Mouse (Mus musculus): ENCODE data around the gene Gm21679.
"Not testable (repeated sequence)": the region's sequence is repeated elsewhere in the genome, so short reads cannot be mapped to it uniquely, and the experiment has no call there.

Gene Gm21679

DNA sequence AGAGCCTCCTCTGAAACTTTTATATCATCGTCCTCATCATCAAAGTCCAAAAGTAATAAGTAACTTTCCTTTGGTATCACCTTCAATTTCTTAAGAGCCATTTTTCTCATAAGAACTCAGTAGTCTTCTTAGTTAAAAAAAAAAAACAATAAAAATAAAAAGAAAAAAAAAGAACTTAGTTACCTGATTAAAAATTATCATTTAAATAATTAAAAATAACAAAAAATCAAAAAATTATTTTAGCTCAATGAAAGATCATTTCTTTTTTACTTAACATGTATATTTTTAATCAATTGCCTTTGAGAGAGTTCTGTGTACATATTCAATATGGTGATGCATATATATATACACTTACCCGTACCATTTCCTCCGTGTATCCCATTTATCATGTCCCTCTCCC is at the start of gene Gm21679:
Gene Gm21679, minus strand, starts transcription at position 101 of the 400 bp plus-strand sequence.
- DNase-seq (ENCODE audit: low spot score in 2 of 2): not testable (repeated sequence)
